Mouse (Mus musculus): Measurements from ENCODE around the gene Pdcd5. TPM values are rescaled to one million over a fixed set of nuclear protein-coding genes. Genes with fewer than 3 reads are reported as not detected.

The Pdcd5 gene
- total and polyA plus RNA-seq, 2 experiments: 61.5 to 71.0 TPM

GRCm38 (mm10) chr7:35599492-35599891 lies 47.8 kb downstream of the Pdcd5 start:
- Histone ChIP-seq H3K36me3 (ENCODE audit: control insufficient read depth, insufficient read depth, low read length) (peaks cover 20% of the 10 kb centered on the region; the same call in 1 of the 2 replicates), H3K4me1 (ENCODE audit: control insufficient read depth, insufficient read depth, low read length) (no peaks in the 10 kb centered on the region), H3K9ac (ENCODE audit: low read depth, low read length) (no peak overlapping the region), H3K27me3 (ENCODE audit: control insufficient read depth, insufficient read depth, low read length) (no peaks in the 10 kb centered on the region), H3K4me3 (ENCODE audit: insufficient read depth, low read depth, low read length) (no peak overlapping the region), H3K27ac (replicated peaks; ENCODE audit: insufficient read depth, low read depth, low read length) (no peak overlapping the region), H3K79me2 (ENCODE audit: control insufficient read depth, insufficient read depth, low read length) (no peaks in the 10 kb centered on the region)
- 92% methylated on average over 9 of the region's 9 CpGs for WGBS
- TF ChIP-seq CTCF (IDR thresholded peaks at IDR 0.05; ENCODE audit: low read depth, low read length) (0 out of 2 replicates have a peak, but pooled peaks have one; percentile 14), POLR2A (IDR thresholded peaks at IDR 0.05; ENCODE audit: extremely low read depth, insufficient read depth, low read length) (no peak)
- no peak for DNase-seq (ENCODE audit: extremely low read depth, low read depth, low spot score)

- no peaks in the 10 kb centered on the region for H3K79me2 ChIP-seq (ENCODE audit: control insufficient read depth, insufficient read depth, low read length)
- H3K27me3 ChIP-seq (ENCODE audit: control insufficient read depth, insufficient read depth, low read length): no peaks in the 10 kb centered on the region
- no peak overlapping the region for H3K27ac ChIP-seq (replicated peaks; ENCODE audit: insufficient read depth, low read depth, low read length)
- H3K36me3 ChIP-seq (ENCODE audit: control insufficient read depth, insufficient read depth, low read length): peaks cover 8% of the 10 kb centered on the region; the same call in 1 of the 2 replicates
- TF ChIP-seq POLR2A (IDR thresholded peaks at IDR 0.05; ENCODE audit: extremely low read depth, insufficient read depth, low read length): no peak
- no peak for TF ChIP-seq CTCF (IDR thresholded peaks at IDR 0.05; ENCODE audit: low read depth, low read length)
- no peak overlapping the region for H3K4me3 ChIP-seq (ENCODE audit: insufficient read depth, low read depth, low read length)
- no peak for DNase-seq (ENCODE audit: extremely low read depth, low read depth, low spot score)
- no peak overlapping the region for H3K9ac ChIP-seq (ENCODE audit: low read depth, low read length)
- no peaks in the 10 kb centered on the region for H3K4me1 ChIP-seq (ENCODE audit: control insufficient read depth, insufficient read depth, low read length)
- WGBS: 95% methylated on average over 5 of the region's 5 CpGs
Measured at GRCm38 (mm10) chr7:35594311-35594710, 53.0 kb downstream of the Pdcd5 start.

Other genes with a start within 250 kb of the Pdcd5 start
- not detected in 2 replicates for gene Slc7a9, start 198.7 kb downstream of the Pdcd5 start, total RNA-seq (2014; rRNA removed)
- gene Slc7a9, start 198.7 kb downstream of the Pdcd5 start, polyA plus RNA-seq (2012; rRNA removed): 0.06 TPM in 1 of 2 replicates, not detected in the other
- under 0.01 TPM in 1 of 2 replicates, not detected in the other for gene Tdrd12, start 109.8 kb downstream of the Pdcd5 start, total RNA-seq (2014; rRNA removed)
- not detected in 2 replicates for gene Tdrd12, start 109.8 kb downstream of the Pdcd5 start, polyA plus RNA-seq (2012; rRNA removed)
- gene Nudt19, start 91.2 kb downstream of the Pdcd5 start, total RNA-seq (2014; rRNA removed): 52.3 and 66.0 TPM in 2 replicates
- gene Nudt19, start 91.2 kb downstream of the Pdcd5 start, polyA plus RNA-seq (2012; rRNA removed): 42.7 and 51.1 TPM in 2 replicates
- under 0.01 TPM in 2 replicates for gene Rgs9bp, start 61.9 kb downstream of the Pdcd5 start, total RNA-seq (2014; rRNA removed)
- gene Rgs9bp, start 61.9 kb downstream of the Pdcd5 start, polyA plus RNA-seq (2012; rRNA removed): not detected in 2 replicates
- 15.5 and 19.7 TPM in 2 replicates for gene Ankrd27, start 61.3 kb downstream of the Pdcd5 start, total RNA-seq (2014; rRNA removed)
- gene Ankrd27, start 61.3 kb downstream of the Pdcd5 start, polyA plus RNA-seq (2012; rRNA removed): 12.9 and 14.6 TPM in 2 replicates
- gene Dpy19l3, start 106.9 kb upstream of the Pdcd5 start, total RNA-seq (2014; rRNA removed): 3.8 and 3.9 TPM in 2 replicates
- gene Dpy19l3, start 106.9 kb upstream of the Pdcd5 start, polyA plus RNA-seq (2012; rRNA removed): 1.5 and 2.4 TPM in 2 replicates
- gene Zfp507, start 155.5 kb upstream of the Pdcd5 start, total RNA-seq (2014; rRNA removed): 12.2 and 14.2 TPM in 2 replicates
- 3.6 and 4.9 TPM in 2 replicates for gene Zfp507, start 155.5 kb upstream of the Pdcd5 start, polyA plus RNA-seq (2012; rRNA removed)